Comparison of ENCODE assay signal across 8 mouse cellular contexts in the genomic region with DNA sequence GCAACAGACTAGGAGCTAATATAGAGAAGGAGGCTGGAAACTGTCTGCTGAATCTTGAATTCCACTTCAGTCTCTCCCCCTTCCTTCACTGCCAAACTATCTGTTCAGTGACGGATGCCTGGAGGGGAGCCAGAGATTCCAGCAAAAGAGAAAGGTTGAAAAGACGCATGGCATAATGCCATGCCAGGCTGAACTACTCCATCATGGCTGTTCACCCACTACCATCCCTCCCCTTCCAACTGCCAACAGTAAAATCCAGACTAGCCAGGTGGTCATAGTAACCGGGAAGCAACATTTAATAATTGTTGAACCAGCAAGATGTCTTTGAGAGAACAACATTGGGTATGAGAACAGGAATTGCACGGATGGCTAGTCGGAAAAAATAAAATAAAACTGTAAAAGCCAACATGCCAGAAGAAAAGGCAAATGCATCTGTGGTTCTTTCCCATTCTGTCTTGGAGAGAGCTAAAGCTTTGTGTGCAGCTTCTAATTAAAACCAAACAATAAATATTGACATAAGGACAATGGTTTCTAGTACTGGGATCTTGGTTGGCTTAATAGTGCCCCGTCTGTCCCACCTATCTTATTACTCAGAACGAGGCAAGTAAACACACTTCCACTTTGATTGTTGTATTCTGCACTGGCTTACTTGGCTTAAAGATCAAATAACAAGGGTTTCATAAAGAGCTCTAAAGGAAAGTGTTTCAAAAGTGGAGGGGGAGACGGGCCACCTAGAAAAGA.
DNase-seq lines count a peak whose midpoint lies in the region; ATAC-seq lines count a peak whose summit lies in the region.

No protein-coding gene starts in this region.

- no peak overlapping the region for H3K4me2 ChIP-seq in neural tube, embryonic 15.5 days

- no peaks in the 10 kb centered on the region for H3K27me3 ChIP-seq in neural tube, embryonic 15.5 days (replicated peaks)

- 38% methylated on average over 8 of the region's 8 CpGs for WGBS in neural tube, embryonic 15.5 days

- H3K4me3 ChIP-seq in neural tube, embryonic 15.5 days (replicated peaks): no peak overlapping the region

- peak; percentile 6 for DNase-seq in cerebellum, adult 9-11 months
- DNase-seq in retina, postnatal 1 day: peak; percentile 71
- no peak for DNase-seq in retina, embryonic 14.5 days (ENCODE audit: low spot score)
- peak; percentile 21 for DNase-seq in kidney, postnatal 14 days
- no peak for DNase-seq in urinary bladder, postnatal 25 days (ENCODE audit: low spot score)
- no peak for DNase-seq in embryo, embryonic 11 days

- H3K9ac ChIP-seq in neural tube, embryonic 15.5 days (replicated peaks): no peak overlapping the region

- H3K9me3 ChIP-seq in neural tube, embryonic 15.5 days (replicated peaks): no peaks in the 10 kb centered on the region

- no peak for ATAC-seq in cerebellum, adult (ENCODE audit: insufficient number of reproducible peaks, low FRiP score, low TSS enrichment)
- peak; percentile 57 for ATAC-seq in neural tube, embryonic 15.5 days (ENCODE audit: low FRiP score)

- no peaks in the 10 kb centered on the region for H3K36me3 ChIP-seq in neural tube, embryonic 15.5 days

- H3K4me1 ChIP-seq in neural tube, embryonic 15.5 days: peaks cover 17% of the 10 kb centered on the region

- peak overlapping the region; percentile 77; the same call in 1 of the 2 replicates for H3K27ac ChIP-seq in neural tube, embryonic 15.5 days (replicated peaks)

Comparison
In these comparisons a context has a peak if more than half of its experiments do, and no peak if none do; other contexts are left out.
1. DNase-seq: peak in cerebellum, adult 9-11 months (single experiment), retina, postnatal 1 day (single experiment) and kidney, postnatal 14 days (single experiment); none in retina, embryonic 14.5 days (single experiment), urinary bladder, postnatal 25 days (single experiment) and embryo, embryonic 11 days (single experiment).